Mouse (Mus musculus): ENCODE results near the gene Thada. TPM values are rescaled to one million over a fixed set of nuclear protein-coding genes. Genes with fewer than 3 reads are reported as not detected.

The Thada gene
- polyA plus RNA-seq, 1 experiment: 6.0 TPM

- DNase-seq (ENCODE audit: low spot score): no peak
Observed at GRCm38 (mm10) chr17:84370385-84370784, 95.6 kb downstream of the Thada start.

- no peak for DNase-seq (ENCODE audit: low spot score)
Observed at GRCm38 (mm10) chr17:84369769-84370168, 96.2 kb downstream of the Thada start.

GRCm38 (mm10) chr17:84368213-84369014 is 97.6 kb downstream of the Thada start:
- no peak for DNase-seq (ENCODE audit: low spot score)

GRCm38 (mm10) chr17:84367663-84368062 is 98.3 kb downstream of the Thada start:
- no peak for DNase-seq (ENCODE audit: low spot score)

GRCm38 (mm10) chr17:84365791-84366301 is 100.2 kb downstream of the Thada start:
- no peak for DNase-seq (ENCODE audit: low spot score)

GRCm38 (mm10) chr17:84365006-84365716 is 100.8 kb downstream of the Thada start:
- no peak for DNase-seq (ENCODE audit: low spot score)

GRCm38 (mm10) chr17:84363444-84363843 is 102.6 kb downstream of the Thada start:
- no peak for DNase-seq (ENCODE audit: low spot score)

GRCm38 (mm10) chr17:84362581-84363286 is 103.3 kb downstream of the Thada start:
- no peak for DNase-seq (ENCODE audit: low spot score)

GRCm38 (mm10) chr17:84361006-84361405 is 105.0 kb downstream of the Thada start:
- DNase-seq (ENCODE audit: low spot score): no peak

- no peak for DNase-seq (ENCODE audit: low spot score)
Observed at GRCm38 (mm10) chr17:84359810-84360209, 106.2 kb downstream of the Thada start.

- DNase-seq (ENCODE audit: low spot score): no peak
Observed at GRCm38 (mm10) chr17:84358951-84359644, 106.9 kb downstream of the Thada start.

GRCm38 (mm10) chr17:84357776-84358175 is 108.2 kb downstream of the Thada start:
- no peak for DNase-seq (ENCODE audit: low spot score)

- DNase-seq (ENCODE audit: low spot score): no peak
Observed at GRCm38 (mm10) chr17:84356056-84356887, 109.7 kb downstream of the Thada start.

- DNase-seq (ENCODE audit: low spot score): no peak
Observed at GRCm38 (mm10) chr17:84355006-84355405, 111.0 kb downstream of the Thada start.

- no peak for DNase-seq (ENCODE audit: low spot score)
Observed at GRCm38 (mm10) chr17:84353902-84354311, 112.1 kb downstream of the Thada start.

GRCm38 (mm10) chr17:84353224-84353901 is 112.6 kb downstream of the Thada start:
- no peak for DNase-seq (ENCODE audit: low spot score)

- DNase-seq (ENCODE audit: low spot score): no peak
Observed at GRCm38 (mm10) chr17:84352790-84353154, 113.2 kb downstream of the Thada start.

GRCm38 (mm10) chr17:84351912-84352789 is 113.9 kb downstream of the Thada start:
- no peak for DNase-seq (ENCODE audit: low spot score)

- no peak for DNase-seq (ENCODE audit: low spot score)
Observed at GRCm38 (mm10) chr17:84351276-84351675, 114.7 kb downstream of the Thada start.
